In the genomic region with DNA sequence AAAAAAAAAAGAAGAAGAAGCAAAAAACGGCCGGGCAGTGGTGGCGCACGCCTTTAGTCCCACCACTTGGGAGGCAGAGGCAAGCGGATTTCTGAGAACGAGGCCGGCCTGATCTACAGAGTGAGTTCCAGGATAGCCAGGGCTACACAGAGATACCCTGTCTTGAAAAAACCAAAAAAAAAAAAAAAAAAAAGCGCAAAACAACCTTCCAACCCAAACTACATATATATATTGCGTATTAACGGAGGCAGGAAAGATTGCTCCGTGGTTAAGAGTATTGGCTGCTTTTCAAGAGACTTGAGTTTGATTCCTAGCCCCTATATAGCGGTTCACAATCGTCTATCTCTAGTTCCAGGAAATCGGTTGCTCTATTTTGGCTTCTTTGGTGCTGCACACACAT, we compare ENCODE assay signal across 1 mouse cellular context.
TF ChIP-seq lines count a peak whose summit lies in the region.

No protein-coding gene starts in this region.

TF ChIP-seq in CH12.LX, 34 proteins besides CTCF, POLR2A, EP300 and RAD21:
- TF ChIP-seq USF1 (IDR thresholded peaks at IDR 0.05; ENCODE audit: low read depth, low read length) (no peak), SIN3A (IDR thresholded peaks at IDR 0.05; ENCODE audit: low read length) (no peak), MYC (IDR thresholded peaks at IDR 0.05; ENCODE audit: low read depth, low read length) (no peak), CHD1 (IDR thresholded peaks at IDR 0.05; ENCODE audit: low read depth, low read length) (no peak)
